Mouse (Mus musculus): ENCODE measurements around the gene Caprin1. TPM values are rescaled to one million over a fixed set of nuclear protein-coding genes. Genes with fewer than 3 reads are reported as not detected.

Gene Caprin1
- total and polyA plus RNA-seq, 2 experiments: 97.3 to 170 TPM

- DNase-seq (ENCODE audit: extremely low read depth, low read depth, low spot score): peak; percentile 55
- under 1% methylated on average over 42 of the region's 42 CpGs for WGBS
Measured at GRCm38 (mm10) chr2:103796211-103796860, 1.1 kb downstream of the Caprin1 start.

GRCm38 (mm10) chr2:103795843-103796210 is 1.6 kb downstream of the Caprin1 start:
- Histone ChIP-seq H3K4me1 (ENCODE audit: control insufficient read depth, insufficient read depth, low read length) (peaks cover 21% of the 10 kb centered on the region), H3K79me2 (ENCODE audit: control insufficient read depth, insufficient read depth, low read length) (peaks cover 18% of the 10 kb centered on the region), H3K27me3 (ENCODE audit: control insufficient read depth, insufficient read depth, low read length) (no peaks in the 10 kb centered on the region), H3K9ac (ENCODE audit: low read depth, low read length) (peak overlapping the region; percentile 99), H3K36me3 (ENCODE audit: control insufficient read depth, insufficient read depth, low read length) (peaks cover 16% of the 10 kb centered on the region), H3K4me3 (ENCODE audit: insufficient read depth, low read depth, low read length) (peak overlapping the region; percentile 89), H3K27ac (replicated peaks; ENCODE audit: insufficient read depth, low read depth, low read length) (peak overlapping the region; percentile 98)
- peak; percentile 75 for DNase-seq (ENCODE audit: extremely low read depth, low read depth, low spot score)
- TF ChIP-seq POLR2A (IDR thresholded peaks at IDR 0.05; ENCODE audit: extremely low read depth, insufficient read depth, low read length) (0 out of 2 replicates have a peak, but pooled peaks have one; percentile 43), CTCF (IDR thresholded peaks at IDR 0.05; ENCODE audit: low read depth, low read length) (no peak)
- 0% methylated on average over 11 of the region's 11 CpGs for WGBS

More at GRCm38 (mm10) chr2:103796211-103796860, 1.1 kb downstream of the Caprin1 start:
- Histone ChIP-seq H3K36me3 (ENCODE audit: control insufficient read depth, insufficient read depth, low read length) (peaks cover 14% of the 10 kb centered on the region), H3K79me2 (ENCODE audit: control insufficient read depth, insufficient read depth, low read length) (peaks cover 14% of the 10 kb centered on the region; the same call in 1 of the 2 replicates), H3K27me3 (ENCODE audit: control insufficient read depth, insufficient read depth, low read length) (no peaks in the 10 kb centered on the region), H3K4me3 (ENCODE audit: insufficient read depth, low read depth, low read length) (peak overlapping the region; percentile 89), H3K4me1 (ENCODE audit: control insufficient read depth, insufficient read depth, low read length) (peaks cover 19% of the 10 kb centered on the region), H3K9ac (ENCODE audit: low read depth, low read length) (peak overlapping the region; percentile 99), H3K27ac (replicated peaks; ENCODE audit: insufficient read depth, low read depth, low read length) (peak overlapping the region; percentile 98)
- TF ChIP-seq POLR2A (IDR thresholded peaks at IDR 0.05; ENCODE audit: extremely low read depth, insufficient read depth, low read length) (no peak), CTCF (IDR thresholded peaks at IDR 0.05; ENCODE audit: low read depth, low read length) (no peak)

- no peak for TF ChIP-seq CTCF (IDR thresholded peaks at IDR 0.05; ENCODE audit: low read depth, low read length)
- no peak for TF ChIP-seq POLR2A (IDR thresholded peaks at IDR 0.05; ENCODE audit: extremely low read depth, insufficient read depth, low read length)
- 75% methylated on average over 1 of the region's 1 CpGs for WGBS
- no peak for DNase-seq (ENCODE audit: extremely low read depth, low read depth, low spot score)
- Histone ChIP-seq H3K9ac (ENCODE audit: low read depth, low read length) (no peak overlapping the region), H3K4me1 (ENCODE audit: control insufficient read depth, insufficient read depth, low read length) (peaks cover 24% of the 10 kb centered on the region), H3K4me3 (ENCODE audit: insufficient read depth, low read depth, low read length) (no peak overlapping the region), H3K79me2 (ENCODE audit: control insufficient read depth, insufficient read depth, low read length) (peaks cover 30% of the 10 kb centered on the region), H3K36me3 (ENCODE audit: control insufficient read depth, insufficient read depth, low read length) (peaks cover 35% of the 10 kb centered on the region), H3K27ac (replicated peaks; ENCODE audit: insufficient read depth, low read depth, low read length) (no peak overlapping the region), H3K27me3 (ENCODE audit: control insufficient read depth, insufficient read depth, low read length) (no peaks in the 10 kb centered on the region)
Measured at GRCm38 (mm10) chr2:103792009-103792408, 5.4 kb downstream of the Caprin1 start.

GRCm38 (mm10) chr2:103785735-103786134 is 11.7 kb downstream of the Caprin1 start:
- DNase-seq (ENCODE audit: extremely low read depth, low read depth, low spot score): no peak
- no peaks in the 10 kb centered on the region for H3K27me3 ChIP-seq (ENCODE audit: control insufficient read depth, insufficient read depth, low read length)
- TF ChIP-seq CTCF (IDR thresholded peaks at IDR 0.05; ENCODE audit: low read depth, low read length) (no peak), POLR2A (IDR thresholded peaks at IDR 0.05; ENCODE audit: extremely low read depth, insufficient read depth, low read length) (no peak)
- peaks cover 12% of the 10 kb centered on the region for H3K79me2 ChIP-seq (ENCODE audit: control insufficient read depth, insufficient read depth, low read length)
- no peak overlapping the region for H3K4me3 ChIP-seq (ENCODE audit: insufficient read depth, low read depth, low read length)
- no peak overlapping the region for H3K9ac ChIP-seq (ENCODE audit: low read depth, low read length)
- WGBS: 81% methylated on average over 1 of the region's 1 CpGs
- H3K27ac ChIP-seq (replicated peaks; ENCODE audit: insufficient read depth, low read depth, low read length): no peak overlapping the region
- peaks cover 11% of the 10 kb centered on the region; the same call in 1 of the 2 replicates for H3K4me1 ChIP-seq (ENCODE audit: control insufficient read depth, insufficient read depth, low read length)
- peaks cover 46% of the 10 kb centered on the region for H3K36me3 ChIP-seq (ENCODE audit: control insufficient read depth, insufficient read depth, low read length)

GRCm38 (mm10) chr2:103784621-103785020 is 12.8 kb downstream of the Caprin1 start:
- peaks cover 7% of the 10 kb centered on the region; the same call in 1 of the 2 replicates for H3K4me1 ChIP-seq (ENCODE audit: control insufficient read depth, insufficient read depth, low read length)
- no peaks in the 10 kb centered on the region for H3K27me3 ChIP-seq (ENCODE audit: control insufficient read depth, insufficient read depth, low read length)
- no peak for TF ChIP-seq POLR2A (IDR thresholded peaks at IDR 0.05; ENCODE audit: extremely low read depth, insufficient read depth, low read length)
- peak; percentile 55 for TF ChIP-seq CTCF (IDR thresholded peaks at IDR 0.05; ENCODE audit: low read depth, low read length)
- H3K36me3 ChIP-seq (ENCODE audit: control insufficient read depth, insufficient read depth, low read length): peaks cover 49% of the 10 kb centered on the region
- no peak overlapping the region for H3K4me3 ChIP-seq (ENCODE audit: insufficient read depth, low read depth, low read length)
- DNase-seq (ENCODE audit: extremely low read depth, low read depth, low spot score): no peak
- peaks cover 7% of the 10 kb centered on the region; the same call in 1 of the 2 replicates for H3K79me2 ChIP-seq (ENCODE audit: control insufficient read depth, insufficient read depth, low read length)
- WGBS: 81% methylated on average over 4 of the region's 4 CpGs
- no peak overlapping the region for H3K27ac ChIP-seq (replicated peaks; ENCODE audit: insufficient read depth, low read depth, low read length)
- no peak overlapping the region for H3K9ac ChIP-seq (ENCODE audit: low read depth, low read length)

- Histone ChIP-seq H3K79me2 (ENCODE audit: control insufficient read depth, insufficient read depth, low read length) (no peaks in the 10 kb centered on the region), H3K36me3 (ENCODE audit: control insufficient read depth, insufficient read depth, low read length) (peaks cover 20% of the 10 kb centered on the region), H3K4me1 (ENCODE audit: control insufficient read depth, insufficient read depth, low read length) (0 out of 2 replicates have a peak, but pooled peaks cover 6% of the 10 kb centered on the region), H3K27ac (replicated peaks; ENCODE audit: insufficient read depth, low read depth, low read length) (no peak overlapping the region), H3K9ac (ENCODE audit: low read depth, low read length) (no peak overlapping the region), H3K27me3 (ENCODE audit: control insufficient read depth, insufficient read depth, low read length) (no peaks in the 10 kb centered on the region), H3K4me3 (ENCODE audit: insufficient read depth, low read depth, low read length) (no peak overlapping the region)
- no peak for DNase-seq (ENCODE audit: extremely low read depth, low read depth, low spot score)
- 72% methylated on average over 1 of the region's 1 CpGs for WGBS
- TF ChIP-seq CTCF (IDR thresholded peaks at IDR 0.05; ENCODE audit: low read depth, low read length) (no peak), POLR2A (IDR thresholded peaks at IDR 0.05; ENCODE audit: extremely low read depth, insufficient read depth, low read length) (no peak)
Measured at GRCm38 (mm10) chr2:103762492-103762891, 35.0 kb downstream of the Caprin1 start.
